Mouse (Mus musculus): ENCODE measurements around the gene Zfp830. TPM values are rescaled to one million over a fixed set of nuclear protein-coding genes. Genes with fewer than 3 reads are reported as not detected.

Zfp830 gene
- total and polyA plus RNA-seq, 2 experiments from 2014 or later: 11.4 to 21.7 TPM

GRCm38 (mm10) chr11:82764438-82764924 lies 336 bp downstream of the Zfp830 start:
- ATAC-seq (ENCODE audit: insufficient read depth, low read depth): peak; percentile 65
- DNase-seq (ENCODE audit: low spot score): peak; percentile 11
- TF ChIP-seq EP300 (IDR thresholded peaks at IDR 0.05; ENCODE audit: low read depth): no peak
- no peak for TF ChIP-seq CTCF (IDR thresholded peaks at IDR 0.05; ENCODE audit: low read depth)
- Histone ChIP-seq H3K36me3 (replicated peaks; ENCODE audit: control insufficient read depth, insufficient read depth, low read length) (0 out of 2 replicates have a peak, but pooled peaks cover 10% of the 10 kb centered on the region), H3K27ac (ENCODE audit: low read depth) (peak overlapping the region; percentile 88), H3K9ac (replicated peaks; ENCODE audit: low read depth, low read length) (peak overlapping the region; percentile 89), H3K4me2 (ENCODE audit: low read depth, low read length) (peak overlapping the region; percentile 96), H3K9me3 (replicated peaks; ENCODE audit: control insufficient read depth, low read length) (no peaks in the 10 kb centered on the region), H3K4me3 (ENCODE audit: low read depth, low read length) (peak overlapping the region; percentile 90), H3K27me3 (ENCODE audit: control insufficient read depth, insufficient read depth, low read length) (no peaks in the 10 kb centered on the region), H3K4me1 (ENCODE audit: control insufficient read depth, insufficient read depth) (peaks cover 20% of the 10 kb centered on the region)
- WGBS: under 1% methylated on average over 28 of the region's 28 CpGs

- Histone ChIP-seq H3K27ac (ENCODE audit: low read depth) (peak overlapping the region; percentile 90; the same call in 1 of the 2 replicates), H3K36me3 (replicated peaks; ENCODE audit: control insufficient read depth, insufficient read depth, low read length) (peaks cover 17% of the 10 kb centered on the region; the same call in 1 of the 2 replicates), H3K9me3 (replicated peaks; ENCODE audit: control insufficient read depth, low read length) (no peaks in the 10 kb centered on the region), H3K9ac (replicated peaks; ENCODE audit: low read depth, low read length) (peak overlapping the region; percentile 93), H3K4me3 (ENCODE audit: low read depth, low read length) (peak overlapping the region; percentile 88), H3K4me2 (ENCODE audit: low read depth, low read length) (peak overlapping the region; percentile 77), H3K27me3 (ENCODE audit: control insufficient read depth, insufficient read depth, low read length) (no peaks in the 10 kb centered on the region), H3K4me1 (ENCODE audit: control insufficient read depth, insufficient read depth) (peaks cover 12% of the 10 kb centered on the region; the same call in 1 of the 2 replicates)
- DNase-seq (ENCODE audit: low spot score): no peak
- 45% methylated on average over 5 of the region's 5 CpGs for WGBS
- no peak for ATAC-seq (ENCODE audit: insufficient read depth, low read depth)
- no peak for TF ChIP-seq CTCF (IDR thresholded peaks at IDR 0.05; ENCODE audit: low read depth)
- TF ChIP-seq EP300 (IDR thresholded peaks at IDR 0.05; ENCODE audit: low read depth): no peak
Measured at GRCm38 (mm10) chr11:82780134-82780533, 16.0 kb downstream of the Zfp830 start.

- TF ChIP-seq CTCF (IDR thresholded peaks at IDR 0.05; ENCODE audit: low read depth) (no peak), EP300 (IDR thresholded peaks at IDR 0.05; ENCODE audit: low read depth) (no peak)
- peak within 1 kb of the TSS; percentile 93 for H3K9ac ChIP-seq (replicated peaks; ENCODE audit: low read depth, low read length)
- H3K27me3 ChIP-seq (ENCODE audit: control insufficient read depth, insufficient read depth, low read length): no peaks in the 10 kb centered on the region
- H3K9me3 ChIP-seq (replicated peaks; ENCODE audit: control insufficient read depth, low read length): no peaks in the 10 kb centered on the region
- peak within 1 kb of the TSS; percentile 90 for H3K27ac ChIP-seq (ENCODE audit: low read depth)
- peak; percentile 95 for DNase-seq (ENCODE audit: low spot score)
- peaks cover 12% of the 10 kb centered on the region; the same call in 1 of the 2 replicates for H3K4me1 ChIP-seq (ENCODE audit: control insufficient read depth, insufficient read depth)
- H3K4me2 ChIP-seq (ENCODE audit: low read depth, low read length): peak within 1 kb of the TSS; percentile 77
- peak; percentile 97 for ATAC-seq (ENCODE audit: insufficient read depth, low read depth)
- H3K36me3 ChIP-seq (replicated peaks; ENCODE audit: control insufficient read depth, insufficient read depth, low read length): peaks cover 28% of the 10 kb centered on the region; the same call in 1 of the 2 replicates
- whole genome bisulfite sequencing: under 1% methylated on average over 82 of the region's 90 CpGs
- H3K4me3 ChIP-seq (ENCODE audit: low read depth, low read length): peak within 1 kb of the TSS; percentile 88
Measured at GRCm38 (mm10) chr11:82780983-82781903, 17.1 kb downstream of the Zfp830 start, which contains the start of gene Lig3. TSS of gene Lig3 (plus strand) at chr11:82781108.

- Histone ChIP-seq H3K4me2 (ENCODE audit: low read depth, low read length) (peak overlapping the region; percentile 77), H3K27me3 (ENCODE audit: control insufficient read depth, insufficient read depth, low read length) (no peaks in the 10 kb centered on the region), H3K27ac (ENCODE audit: low read depth) (peak overlapping the region; percentile 90), H3K9ac (replicated peaks; ENCODE audit: low read depth, low read length) (peak overlapping the region; percentile 93), H3K4me3 (ENCODE audit: low read depth, low read length) (peak overlapping the region; percentile 88), H3K36me3 (replicated peaks; ENCODE audit: control insufficient read depth, insufficient read depth, low read length) (peaks cover 37% of the 10 kb centered on the region), H3K9me3 (replicated peaks; ENCODE audit: control insufficient read depth, low read length) (no peaks in the 10 kb centered on the region), H3K4me1 (ENCODE audit: control insufficient read depth, insufficient read depth) (peaks cover 12% of the 10 kb centered on the region; the same call in 1 of the 2 replicates)
- WGBS: 30% methylated on average over 6 of the region's 6 CpGs
- no peak for DNase-seq (ENCODE audit: low spot score)
- ATAC-seq (ENCODE audit: insufficient read depth, low read depth): no peak
- TF ChIP-seq CTCF (IDR thresholded peaks at IDR 0.05; ENCODE audit: low read depth) (no peak), EP300 (IDR thresholded peaks at IDR 0.05; ENCODE audit: low read depth) (no peak)
Measured at GRCm38 (mm10) chr11:82782197-82782596, 18.1 kb downstream of the Zfp830 start.

- WGBS: 91% methylated on average over 11 of the region's 11 CpGs
- H3K4me2 ChIP-seq (ENCODE audit: low read depth, low read length): no peak overlapping the region
- ATAC-seq (ENCODE audit: insufficient read depth, low read depth) (no peak), DNase-seq (ENCODE audit: low spot score) (no peak)
- H3K4me1 ChIP-seq (ENCODE audit: control insufficient read depth, insufficient read depth): peaks cover 12% of the 10 kb centered on the region; the same call in 1 of the 2 replicates
- no peak overlapping the region for H3K27ac ChIP-seq (ENCODE audit: low read depth)
- no peak overlapping the region for H3K9ac ChIP-seq (replicated peaks; ENCODE audit: low read depth, low read length)
- H3K9me3 ChIP-seq (replicated peaks; ENCODE audit: control insufficient read depth, low read length): no peaks in the 10 kb centered on the region
- H3K36me3 ChIP-seq (replicated peaks; ENCODE audit: control insufficient read depth, insufficient read depth, low read length): peaks cover 49% of the 10 kb centered on the region
- no peaks in the 10 kb centered on the region for H3K27me3 ChIP-seq (ENCODE audit: control insufficient read depth, insufficient read depth, low read length)
- TF ChIP-seq EP300 (IDR thresholded peaks at IDR 0.05; ENCODE audit: low read depth) (no peak), CTCF (IDR thresholded peaks at IDR 0.05; ENCODE audit: low read depth) (no peak)
- no peak overlapping the region for H3K4me3 ChIP-seq (ENCODE audit: low read depth, low read length)
Measured at GRCm38 (mm10) chr11:82783453-82783852, 19.3 kb downstream of the Zfp830 start.
